Mouse (Mus musculus): ENCODE measurements at regions not wholly inside any gene's neighbourhood (a gene's known extent, or its start where the extent isn't known, plus 50 kb on each side); places are given as distances from the start of the nearest gene placed in this dataset.
"Not testable (repeated sequence)": the region's sequence is repeated elsewhere in the genome, so short reads cannot be mapped to it uniquely, and the experiment has no call there.

DNA sequence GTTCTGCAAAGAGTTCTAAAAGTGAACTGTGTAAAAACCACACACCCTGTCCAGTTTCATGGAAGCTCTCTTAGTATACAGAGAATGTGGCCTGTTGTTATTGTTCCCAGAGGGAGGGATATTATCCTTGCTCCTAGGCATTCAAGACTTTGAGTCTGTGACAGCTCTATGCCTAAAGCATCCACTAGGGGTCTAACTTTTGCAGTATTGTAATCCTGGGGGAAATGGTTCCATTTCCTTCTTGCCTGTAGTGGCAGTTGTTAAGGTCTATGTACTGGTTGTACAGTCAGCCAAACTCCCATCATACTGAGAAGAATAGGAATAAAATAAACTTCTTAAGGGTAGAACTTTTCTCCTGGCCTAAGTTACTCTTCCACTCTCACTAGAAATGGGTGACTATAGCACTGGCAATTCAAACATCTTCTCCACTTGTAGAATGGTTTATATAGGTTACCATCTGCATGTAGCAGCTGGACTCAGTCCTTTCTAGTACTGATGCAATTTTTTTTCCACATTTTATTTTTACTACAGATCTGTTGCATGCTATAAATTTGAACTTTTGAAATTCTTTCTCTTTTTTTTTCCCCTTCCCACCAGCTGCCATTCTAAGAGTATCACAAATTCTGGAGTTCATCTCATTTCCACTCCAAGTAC, 51.4 kb upstream of the Dpt start:
- H3K4me3 ChIP-seq (ENCODE audit: low read depth, low read length), result no peak overlapping the region
- no peaks in the 10 kb centered on the region for H3K36me3 ChIP-seq (ENCODE audit: control insufficient read depth, insufficient read depth, low read length, poor library complexity, severe bottlenecking)
- no peak overlapping the region for H3K9ac ChIP-seq (ENCODE audit: low read depth, poor library complexity, severe bottlenecking)
- TF ChIP-seq EP300 (IDR thresholded peaks at IDR 0.05; ENCODE audit: insufficient read depth, low read depth, low read length) (no peak), CTCF (IDR thresholded peaks at IDR 0.05; ENCODE audit: low read depth, low read length) (no peak)
- no peaks in the 10 kb centered on the region for H3K27me3 ChIP-seq (ENCODE audit: control insufficient read depth, insufficient read depth, low read length, poor library complexity, severe bottlenecking)
- H3K4me1 ChIP-seq (ENCODE audit: control insufficient read depth, insufficient read depth, low read length), result no peaks in the 10 kb centered on the region
- no peaks in the 10 kb centered on the region; the same call in 1 of the 2 replicates for H3K9me3 ChIP-seq (replicated peaks; ENCODE audit: control insufficient read depth, insufficient read depth, low read length, poor library complexity, severe bottlenecking)
- no peak overlapping the region for H3K27ac ChIP-seq (ENCODE audit: insufficient read depth, low read length)

- Histone ChIP-seq H3K27me3 (ENCODE audit: control insufficient read depth, insufficient read depth, low read length, poor library complexity, severe bottlenecking) (no peaks in the 10 kb centered on the region), H3K4me3 (ENCODE audit: low read depth, low read length) (no peak overlapping the region)
- TF ChIP-seq CTCF (IDR thresholded peaks at IDR 0.05; ENCODE audit: low read depth, low read length), result no peak
These were observed 51.9 kb upstream of the Dpt start for GRCm38 (mm10) chr1:164744499-164744898.

DNA sequence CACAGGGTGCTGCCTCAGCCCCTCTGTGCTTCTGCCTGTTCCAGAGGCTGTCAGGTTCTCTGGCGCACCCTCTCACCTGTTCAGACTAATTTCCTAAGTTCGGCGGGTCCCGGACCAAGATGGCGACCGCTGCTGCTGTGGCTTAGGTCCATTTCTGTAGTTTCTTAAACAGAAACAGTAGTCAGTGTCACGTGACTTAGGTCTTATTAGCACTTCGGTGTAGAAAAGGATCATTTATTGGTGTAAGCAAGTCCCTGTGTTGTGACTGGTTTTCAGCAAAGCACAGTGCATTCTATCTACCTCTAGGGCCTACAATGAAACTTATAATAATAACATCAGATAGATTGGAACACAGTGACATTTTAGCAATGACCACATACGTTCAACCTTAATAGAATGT, 53.5 kb upstream of the Dpt start:
- not testable (repeated sequence) for H3K27ac ChIP-seq (ENCODE audit: insufficient read depth, low read length); H3K9ac ChIP-seq (ENCODE audit: low read depth, poor library complexity, severe bottlenecking); H3K9me3 ChIP-seq (replicated peaks; ENCODE audit: control insufficient read depth, insufficient read depth, low read length, poor library complexity, severe bottlenecking); H3K4me1 ChIP-seq (ENCODE audit: control insufficient read depth, insufficient read depth, low read length); H3K27me3 ChIP-seq (ENCODE audit: control insufficient read depth, insufficient read depth, low read length, poor library complexity, severe bottlenecking); H3K4me3 ChIP-seq (ENCODE audit: low read depth, low read length); H3K36me3 ChIP-seq (ENCODE audit: control insufficient read depth, insufficient read depth, low read length, poor library complexity, severe bottlenecking)

More at GRCm38 (mm10) chr1:164744499-164744898, 51.9 kb upstream of the Dpt start:
- Histone ChIP-seq H3K9me3 (replicated peaks; ENCODE audit: control insufficient read depth, insufficient read depth, low read length, poor library complexity, severe bottlenecking) (no peaks in the 10 kb centered on the region; the same call in 1 of the 2 replicates), H3K27ac (ENCODE audit: insufficient read depth, low read length) (no peak overlapping the region), H3K9ac (ENCODE audit: low read depth, poor library complexity, severe bottlenecking) (no peak overlapping the region), H3K4me1 (ENCODE audit: control insufficient read depth, insufficient read depth, low read length) (no peaks in the 10 kb centered on the region), H3K36me3 (ENCODE audit: control insufficient read depth, insufficient read depth, low read length, poor library complexity, severe bottlenecking) (no peaks in the 10 kb centered on the region)

GRCm38 (mm10) chr1:164735646-164736045, 60.8 kb upstream of the Dpt start:
- Histone ChIP-seq H3K36me3 (ENCODE audit: control insufficient read depth, insufficient read depth, low read length, poor library complexity, severe bottlenecking) (no peaks in the 10 kb centered on the region), H3K9ac (ENCODE audit: low read depth, poor library complexity, severe bottlenecking) (no peak overlapping the region), H3K4me1 (ENCODE audit: control insufficient read depth, insufficient read depth, low read length) (no peaks in the 10 kb centered on the region), H3K27ac (ENCODE audit: insufficient read depth, low read length) (no peak overlapping the region), H3K27me3 (ENCODE audit: control insufficient read depth, insufficient read depth, low read length, poor library complexity, severe bottlenecking) (no peaks in the 10 kb centered on the region), H3K4me3 (ENCODE audit: low read depth, low read length) (no peak overlapping the region), H3K9me3 (replicated peaks; ENCODE audit: control insufficient read depth, insufficient read depth, low read length, poor library complexity, severe bottlenecking) (no peaks in the 10 kb centered on the region)
- TF ChIP-seq CTCF (IDR thresholded peaks at IDR 0.05; ENCODE audit: low read depth, low read length), result no peak
- TF ChIP-seq EP300 (IDR thresholded peaks at IDR 0.05; ENCODE audit: insufficient read depth, low read depth, low read length), result no peak
- TF ChIP-seq POLR2A (IDR thresholded peaks at IDR 0.05; ENCODE audit: insufficient read depth, low read length), result no peak

DNA sequence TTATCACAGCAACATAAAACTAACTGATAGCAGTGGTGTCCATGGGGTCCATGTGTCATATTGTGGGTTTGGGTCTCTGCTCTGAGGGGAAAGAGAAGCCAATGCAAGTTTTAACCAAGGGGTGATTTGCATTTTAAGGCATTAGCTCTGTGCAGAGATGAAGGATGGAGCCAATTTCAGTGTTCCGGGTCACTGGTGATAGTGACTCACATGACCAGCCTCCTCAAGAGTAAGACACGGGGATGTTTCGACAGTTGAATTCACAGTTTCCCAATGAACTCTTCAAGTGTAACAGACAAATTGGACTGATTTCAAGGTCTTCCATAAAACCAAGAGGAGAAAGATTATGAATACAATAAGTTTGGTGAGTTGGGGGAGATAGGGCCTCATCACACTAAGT, 62.7 kb upstream of the Dpt start:
- H3K4me1 ChIP-seq (ENCODE audit: control insufficient read depth, insufficient read depth, low read length), result no peaks in the 10 kb centered on the region
- no peak overlapping the region for H3K9ac ChIP-seq (ENCODE audit: low read depth, poor library complexity, severe bottlenecking)
- no peak overlapping the region for H3K27ac ChIP-seq (ENCODE audit: insufficient read depth, low read length)
- no peaks in the 10 kb centered on the region for H3K36me3 ChIP-seq (ENCODE audit: control insufficient read depth, insufficient read depth, low read length, poor library complexity, severe bottlenecking)
- H3K27me3 ChIP-seq (ENCODE audit: control insufficient read depth, insufficient read depth, low read length, poor library complexity, severe bottlenecking), result no peaks in the 10 kb centered on the region
- no peak overlapping the region for H3K4me3 ChIP-seq (ENCODE audit: low read depth, low read length)
- TF ChIP-seq POLR2A (IDR thresholded peaks at IDR 0.05; ENCODE audit: insufficient read depth, low read length) (no peak), CTCF (IDR thresholded peaks at IDR 0.05; ENCODE audit: low read depth, low read length) (no peak), EP300 (IDR thresholded peaks at IDR 0.05; ENCODE audit: insufficient read depth, low read depth, low read length) (no peak)
- H3K9me3 ChIP-seq (replicated peaks; ENCODE audit: control insufficient read depth, insufficient read depth, low read length, poor library complexity, severe bottlenecking), result no peaks in the 10 kb centered on the region

- Histone ChIP-seq H3K9ac (ENCODE audit: low read depth, poor library complexity, severe bottlenecking) (no peak overlapping the region), H3K27ac (ENCODE audit: insufficient read depth, low read length) (no peak overlapping the region), H3K27me3 (ENCODE audit: control insufficient read depth, insufficient read depth, low read length, poor library complexity, severe bottlenecking) (no peaks in the 10 kb centered on the region), H3K4me1 (ENCODE audit: control insufficient read depth, insufficient read depth, low read length) (no peaks in the 10 kb centered on the region), H3K36me3 (ENCODE audit: control insufficient read depth, insufficient read depth, low read length, poor library complexity, severe bottlenecking) (no peaks in the 10 kb centered on the region), H3K9me3 (replicated peaks; ENCODE audit: control insufficient read depth, insufficient read depth, low read length, poor library complexity, severe bottlenecking) (no peaks in the 10 kb centered on the region), H3K4me3 (ENCODE audit: low read depth, low read length) (no peak overlapping the region)
- TF ChIP-seq CTCF (IDR thresholded peaks at IDR 0.05; ENCODE audit: low read depth, low read length), result no peak
- TF ChIP-seq EP300 (IDR thresholded peaks at IDR 0.05; ENCODE audit: insufficient read depth, low read depth, low read length), result no peak
- no peak for TF ChIP-seq POLR2A (IDR thresholded peaks at IDR 0.05; ENCODE audit: insufficient read depth, low read length)
These were observed 74.4 kb upstream of the Dpt start for GRCm38 (mm10) chr1:164722054-164722453.

All from ES-Bruce4 (cell line).